Mouse (Mus musculus): Measurements from ENCODE around the gene Pusl1.

DNA sequence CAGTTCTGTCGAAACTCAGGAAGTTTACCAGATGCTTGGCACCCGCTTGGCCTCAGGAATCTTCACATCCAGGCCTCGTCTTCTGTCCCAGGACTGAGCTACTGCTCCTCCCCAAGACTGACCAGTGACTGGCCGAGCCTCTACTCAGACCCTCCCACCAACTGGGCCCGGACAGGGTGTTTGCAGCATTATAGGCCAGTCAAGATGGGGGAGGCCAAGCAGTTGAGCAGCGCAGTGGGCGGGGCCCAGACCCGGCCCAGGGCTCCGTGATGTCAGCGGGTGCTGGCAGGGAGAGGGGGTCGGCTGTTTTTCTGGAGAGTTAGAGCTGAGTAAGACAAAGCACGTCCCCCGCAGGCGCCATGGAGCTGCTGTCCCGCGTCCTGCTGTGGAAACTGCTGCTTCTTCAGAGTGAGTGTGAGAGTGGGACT lies 52.1 kb downstream of the Pusl1 start, which contains the start of gene Mxra8:
- TF ChIP-seq POLR2A (IDR thresholded peaks at IDR 0.05; ENCODE audit: low read depth, low read length), result peak; percentile 14
- no peak for TF ChIP-seq CTCF (conservative IDR thresholded peaks at IDR 0.05; ENCODE audit: insufficient read depth, insufficient read length, low read depth, low read length)
